Mouse (Mus musculus): ENCODE results near the gene Slc38a3. TPM values are rescaled to one million over a fixed set of nuclear protein-coding genes. Genes with fewer than 3 reads are reported as not detected.

Gene Slc38a3
- 10 to 100 TPM; 42.0 to 95.1 TPM for total RNA-seq (2021)
- long read RNA-seq, experiment 1, transcript Slc38a3-209 (16 exons, 2,463 nt), result major isoform, 11 of 33 reads
- long read RNA-seq, experiment 1, partial matches to known transcripts, result 12 of 33 reads
- long read RNA-seq, experiment 1, other reads (novel, unspliced or antisense), result 10 of 33 reads
- long read RNA-seq, experiment 2, partial matches to known transcripts, result 0 of 1 reads
- long read RNA-seq, experiment 2, other reads (novel, unspliced or antisense), result 0 of 1 reads

DNA sequence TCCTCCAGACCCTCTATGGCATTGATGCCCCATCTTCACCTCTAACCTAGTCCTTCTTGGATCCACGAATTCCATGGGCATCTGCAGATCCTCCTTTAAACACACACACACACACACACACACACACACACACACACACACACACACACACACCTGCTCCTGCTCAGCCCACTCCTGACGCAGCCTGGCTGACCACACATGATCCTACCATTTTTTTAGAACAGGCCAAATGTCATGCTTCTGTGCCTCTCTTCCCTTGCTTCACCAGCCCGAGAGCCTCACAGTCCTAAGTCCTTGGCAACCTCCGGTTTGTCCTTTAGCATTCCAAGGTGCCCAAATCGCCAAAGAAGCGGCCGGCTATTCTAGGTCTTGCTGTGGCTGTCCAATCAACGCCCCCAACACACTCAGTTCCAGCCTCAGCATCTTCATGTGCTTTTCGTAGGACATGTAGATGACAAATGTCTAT lies at the start of gene Slc38a3:
Gene Slc38a3, minus strand, starts transcription at position 51 of the 466 bp plus-strand sequence.
- DNase-seq, result no peak

GRCm38 (mm10) chr9:107716951-107717350 lies 47.6 kb upstream of the Slc38a3 start:
- DNase-seq, result no peak

DNA sequence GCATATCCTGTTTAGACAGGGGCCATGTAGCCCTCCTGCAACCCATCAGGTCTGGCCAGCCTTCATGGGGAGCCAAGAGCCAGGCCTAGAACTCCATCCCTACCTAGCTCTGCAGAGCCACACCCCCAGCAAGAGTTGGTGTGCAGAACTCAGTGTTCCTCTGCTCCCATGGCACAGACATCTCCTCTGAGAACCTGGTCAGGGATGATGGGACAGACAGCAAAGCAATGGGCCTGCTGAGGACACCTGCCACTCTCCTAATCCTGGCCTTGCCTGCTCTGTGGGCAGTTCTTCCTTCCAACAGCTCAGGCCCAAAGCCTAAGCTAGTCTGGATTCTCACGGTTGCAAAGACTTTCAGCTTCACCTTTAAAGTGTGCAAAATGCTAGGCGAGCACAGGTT lies 46.3 kb upstream of the Slc38a3 start:
- no peak for DNase-seq

DNA sequence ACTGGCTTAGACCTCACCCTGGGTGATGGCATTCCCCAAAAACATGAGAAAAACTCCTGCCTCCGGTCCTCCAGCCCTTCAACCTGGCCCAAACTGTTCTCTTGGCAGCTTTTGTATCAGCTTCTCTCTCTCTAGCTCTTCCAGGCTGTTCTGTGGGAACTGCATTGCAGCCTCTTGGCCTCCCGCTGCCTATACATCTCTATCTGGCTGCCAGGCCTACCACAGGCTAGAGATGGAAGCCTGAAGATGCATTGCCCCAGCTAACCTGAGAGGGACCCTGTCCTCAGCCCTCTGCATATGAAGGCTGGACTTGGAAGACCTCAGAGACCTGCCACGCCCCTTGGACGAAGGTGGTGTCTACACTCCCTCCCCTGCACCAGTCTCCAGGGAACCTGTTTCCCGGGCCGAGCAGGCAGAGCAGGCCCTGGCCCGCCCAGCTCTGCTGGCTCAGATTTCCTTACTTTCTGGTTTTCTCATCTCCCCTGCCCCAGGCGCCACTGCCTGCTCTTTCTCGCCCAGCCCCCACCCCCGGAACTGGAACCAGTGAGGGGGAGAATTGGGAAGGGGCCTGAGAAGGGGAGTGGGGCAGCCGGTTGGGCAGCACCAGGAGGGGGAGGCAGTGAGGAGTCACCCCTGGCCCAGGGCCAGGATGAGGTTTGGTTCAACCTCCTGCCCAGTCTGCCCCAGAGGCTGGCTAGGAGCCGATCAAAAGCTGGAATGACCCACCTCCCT lies 45.1 kb upstream of the Slc38a3 start:
- DNase-seq, result peak; percentile 72

DNA sequence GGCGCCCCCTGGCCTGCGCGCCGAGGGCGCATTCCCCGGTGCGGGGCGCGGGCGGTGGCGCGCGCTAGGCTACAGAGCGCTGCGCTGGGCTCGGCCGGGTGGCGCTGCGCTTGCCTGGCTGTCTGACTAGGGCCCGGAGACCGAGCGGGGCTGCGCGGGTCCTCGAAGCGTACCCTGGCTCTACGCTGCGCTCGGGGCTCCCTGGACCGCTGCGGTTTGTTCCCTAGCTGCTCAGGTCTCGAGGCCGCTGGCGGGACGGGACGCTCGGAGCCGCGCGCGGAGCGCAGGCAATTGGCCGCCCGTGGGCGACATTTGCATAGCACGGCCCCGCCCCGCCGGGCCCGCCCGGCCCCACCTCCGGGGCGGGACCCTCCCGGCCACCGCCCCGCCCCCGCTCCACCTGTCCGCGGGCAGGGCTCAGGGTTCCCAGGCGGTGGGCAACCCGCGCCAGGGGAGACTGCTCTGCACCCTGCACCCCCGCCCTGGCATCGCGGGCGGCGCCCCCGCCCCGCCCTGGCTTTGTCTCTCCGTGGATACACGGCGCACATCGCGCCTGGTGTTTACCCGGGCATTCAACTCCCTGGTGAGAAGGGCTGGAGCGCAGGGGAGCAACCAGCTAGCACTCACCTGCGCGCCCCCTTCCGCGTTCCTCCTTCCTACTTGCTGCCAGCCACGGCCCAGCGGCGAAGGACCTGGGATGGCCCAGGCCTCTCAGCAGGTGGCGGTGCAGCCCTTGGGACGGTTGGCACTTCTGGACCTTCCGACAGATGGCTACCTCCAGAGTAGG lies 40.6 kb upstream of the Slc38a3 start, which contains the start of gene Sema3f:
Gene Sema3f, minus strand, starts transcription at position 779 of the 787 bp plus-strand sequence.
- DNase-seq, result peak; percentile 87

GRCm38 (mm10) chr9:107709096-107709696 lies 39.9 kb upstream of the Slc38a3 start:
- no peak for DNase-seq

DNA sequence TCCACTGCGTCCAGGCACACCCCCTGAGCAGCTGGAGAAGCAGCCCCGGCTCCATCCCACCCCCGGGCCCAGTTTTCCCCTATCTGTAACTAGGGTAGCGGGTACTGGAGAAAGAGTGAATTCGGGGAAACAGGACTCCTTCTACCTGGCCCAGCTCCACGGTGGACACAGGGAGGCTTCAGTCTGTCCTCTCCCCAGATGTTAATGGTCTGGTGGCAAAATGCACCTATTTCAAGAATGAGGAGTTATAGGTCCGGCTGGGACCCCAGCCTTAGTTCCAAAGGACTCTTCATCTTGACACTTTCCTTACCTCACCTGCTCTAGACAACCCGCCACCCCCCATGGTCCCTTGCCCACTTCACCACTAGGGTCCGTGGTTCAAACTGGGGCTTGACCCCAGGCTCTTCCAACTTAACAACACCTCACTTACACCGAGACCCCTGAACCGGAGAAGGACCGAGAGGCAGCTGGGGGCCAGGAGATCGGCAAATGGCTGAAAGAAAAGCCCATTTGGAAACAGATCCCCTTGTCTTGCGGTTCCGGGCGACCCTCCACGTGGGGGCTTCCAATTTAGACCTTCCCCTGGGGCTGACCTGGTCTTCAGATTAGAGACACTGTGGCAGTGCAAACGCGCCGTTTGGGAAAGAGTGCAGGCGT lies 39.2 kb upstream of the Slc38a3 start:
- DNase-seq, result no peak

DNA sequence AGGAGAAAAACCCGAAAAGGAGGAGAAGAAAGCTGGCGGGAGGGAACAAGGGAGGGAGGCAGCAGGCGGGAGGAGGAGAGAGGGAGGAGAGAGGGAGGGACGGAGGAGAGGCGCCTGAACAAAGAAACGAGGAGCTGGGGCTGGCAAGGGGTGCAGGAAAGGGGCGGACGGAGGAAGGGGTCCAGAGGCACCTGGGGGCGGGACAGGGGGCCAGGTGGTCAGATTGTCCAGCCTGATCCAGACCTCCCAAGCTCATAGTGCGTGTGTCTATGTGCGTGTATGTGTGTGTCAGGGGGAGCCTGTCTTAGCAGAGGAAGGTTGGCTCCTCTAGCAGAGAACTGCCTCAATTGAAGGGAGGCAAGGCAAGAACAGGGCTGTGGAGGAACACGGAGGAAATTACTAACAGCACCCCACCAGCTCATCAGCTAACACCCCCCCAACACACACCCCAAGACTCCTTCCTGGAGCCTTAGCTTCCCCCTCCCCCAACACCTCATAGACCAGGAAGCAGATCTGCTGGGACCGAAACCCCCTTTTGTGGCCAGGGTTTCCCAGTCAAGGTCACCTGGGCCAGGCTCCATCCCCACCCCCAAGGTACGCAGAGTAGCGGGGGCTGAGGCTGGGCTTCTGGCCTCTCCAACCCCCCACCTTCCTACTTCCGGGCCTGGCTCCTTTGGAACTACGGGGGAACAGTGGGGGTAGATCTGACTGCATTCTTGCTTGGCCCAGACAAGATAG lies 38.5 kb upstream of the Slc38a3 start:
- DNase-seq, result no peak

DNA sequence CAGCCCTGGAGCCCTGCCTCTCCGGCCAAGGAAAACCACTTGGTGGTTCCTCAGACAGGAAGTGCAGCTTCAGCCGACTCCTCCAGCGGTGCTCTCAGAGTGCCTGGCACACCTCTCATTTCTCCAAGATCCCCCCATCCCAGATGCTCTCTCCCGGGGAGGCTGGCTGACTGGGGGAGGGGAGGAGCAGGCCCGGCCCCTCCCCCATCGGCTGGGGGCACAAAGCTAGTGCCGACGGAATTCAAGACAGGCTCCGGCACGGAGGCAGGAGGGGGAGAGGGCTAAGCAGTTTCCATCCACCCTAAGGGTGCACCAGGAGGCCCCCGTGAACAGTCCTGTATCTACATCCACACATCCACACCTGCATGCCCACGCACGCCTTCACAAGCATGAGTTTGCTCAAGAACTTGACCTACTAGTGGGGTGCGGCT lies 37.5 kb upstream of the Slc38a3 start:
- no peak for DNase-seq

GRCm38 (mm10) chr9:107703337-107704122 lies 34.2 kb upstream of the Slc38a3 start:
- peak; percentile 51 for DNase-seq

- DNase-seq, result no peak
Measured at GRCm38 (mm10) chr9:107702606-107703185, 33.4 kb upstream of the Slc38a3 start.

GRCm38 (mm10) chr9:107701594-107701993 lies 32.3 kb upstream of the Slc38a3 start:
- peak; percentile 92 for DNase-seq

- DNase-seq, result peak; percentile 57
Measured at GRCm38 (mm10) chr9:107700114-107700571, 30.8 kb upstream of the Slc38a3 start.

DNA sequence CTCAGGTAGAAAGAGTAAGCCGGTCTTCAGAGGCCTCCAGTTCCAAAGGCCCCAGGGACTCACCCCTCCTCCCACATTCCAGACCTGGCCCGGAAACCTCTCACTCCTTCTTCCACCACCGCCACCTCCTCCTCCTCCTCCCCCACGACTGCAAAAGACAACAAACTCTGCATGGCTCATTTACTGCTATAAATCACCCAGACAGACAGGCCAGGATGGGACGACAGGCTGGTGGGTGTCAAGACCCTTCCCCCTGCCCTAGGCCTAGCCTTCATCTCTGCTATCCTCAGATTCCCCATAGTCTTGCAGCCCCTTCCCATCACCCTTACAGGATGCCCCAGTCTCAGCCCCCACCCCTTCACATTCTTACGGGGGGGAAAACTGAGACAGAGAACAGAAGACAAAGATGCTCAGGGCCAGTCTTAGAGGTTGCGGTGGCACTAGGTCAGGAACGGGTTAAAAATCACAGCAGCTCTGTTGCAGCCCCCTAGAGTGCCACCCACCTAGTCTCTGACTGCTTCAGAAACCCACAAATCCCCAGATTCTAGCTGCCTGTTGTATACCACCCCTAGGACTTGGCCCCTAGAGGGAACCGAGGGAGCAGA lies 30.1 kb upstream of the Slc38a3 start:
- DNase-seq, result no peak

DNA sequence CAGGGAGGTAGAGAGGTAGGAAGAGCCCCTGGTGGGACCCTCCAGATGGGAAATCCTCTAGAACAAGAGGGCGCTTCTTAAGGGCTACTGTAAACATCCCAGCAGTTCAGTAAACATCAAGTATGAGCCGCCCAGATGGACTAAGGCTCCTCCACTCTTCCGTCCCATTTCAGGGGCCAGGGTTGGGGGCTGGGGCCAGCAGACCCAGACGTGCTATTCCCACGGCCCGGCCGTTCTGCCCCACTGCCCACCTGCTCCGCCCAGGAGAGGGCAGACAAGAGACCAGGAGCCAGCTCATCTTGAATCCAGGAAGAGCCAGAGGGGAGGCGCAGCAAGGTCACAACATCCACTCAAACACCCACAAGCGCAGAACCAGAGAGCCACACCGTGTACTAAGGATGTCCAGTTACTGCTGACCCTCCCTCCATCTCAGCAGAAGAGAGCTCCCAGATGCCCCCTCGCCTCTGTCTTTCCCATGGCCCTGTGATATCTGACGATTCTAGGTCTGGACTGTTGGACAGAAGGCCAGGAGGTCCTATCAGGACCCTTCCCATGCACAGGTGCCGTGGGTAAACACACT lies 29.4 kb upstream of the Slc38a3 start:
- no peak for DNase-seq

DNA sequence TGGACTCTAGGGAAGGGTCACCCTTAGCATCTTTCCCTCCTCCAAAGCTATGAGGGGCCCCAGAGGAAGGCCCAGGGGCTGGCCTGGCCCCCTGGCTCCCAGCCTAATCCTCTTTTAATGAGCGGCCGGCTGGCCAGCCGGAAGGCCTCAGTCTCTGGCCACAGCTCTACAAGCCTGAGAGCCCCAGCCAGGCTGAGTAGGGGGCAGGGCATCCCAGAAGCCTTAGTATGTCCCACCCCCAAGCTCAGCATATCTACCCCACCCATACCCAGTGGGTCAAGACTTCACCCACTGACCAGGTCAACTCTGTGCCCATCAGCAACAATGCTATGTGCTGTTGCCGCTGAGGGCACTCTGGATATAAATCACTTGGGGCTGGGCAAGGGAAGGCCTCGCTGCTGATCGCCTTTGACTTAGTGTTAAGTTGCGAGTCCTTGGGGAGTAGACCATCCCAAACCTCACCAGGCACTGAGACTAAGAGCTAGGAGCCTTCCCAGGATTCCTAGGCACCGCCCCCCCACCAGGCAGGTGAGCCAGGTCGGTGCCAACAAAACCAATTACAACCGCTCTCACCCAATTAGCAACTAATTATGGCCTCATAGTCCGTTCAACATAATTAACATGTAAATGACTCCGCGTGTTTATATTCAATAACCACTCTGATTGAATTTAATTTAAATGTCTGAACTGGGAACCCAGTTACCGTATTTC lies 28.6 kb upstream of the Slc38a3 start:
- DNase-seq, result peak; percentile 22

DNA sequence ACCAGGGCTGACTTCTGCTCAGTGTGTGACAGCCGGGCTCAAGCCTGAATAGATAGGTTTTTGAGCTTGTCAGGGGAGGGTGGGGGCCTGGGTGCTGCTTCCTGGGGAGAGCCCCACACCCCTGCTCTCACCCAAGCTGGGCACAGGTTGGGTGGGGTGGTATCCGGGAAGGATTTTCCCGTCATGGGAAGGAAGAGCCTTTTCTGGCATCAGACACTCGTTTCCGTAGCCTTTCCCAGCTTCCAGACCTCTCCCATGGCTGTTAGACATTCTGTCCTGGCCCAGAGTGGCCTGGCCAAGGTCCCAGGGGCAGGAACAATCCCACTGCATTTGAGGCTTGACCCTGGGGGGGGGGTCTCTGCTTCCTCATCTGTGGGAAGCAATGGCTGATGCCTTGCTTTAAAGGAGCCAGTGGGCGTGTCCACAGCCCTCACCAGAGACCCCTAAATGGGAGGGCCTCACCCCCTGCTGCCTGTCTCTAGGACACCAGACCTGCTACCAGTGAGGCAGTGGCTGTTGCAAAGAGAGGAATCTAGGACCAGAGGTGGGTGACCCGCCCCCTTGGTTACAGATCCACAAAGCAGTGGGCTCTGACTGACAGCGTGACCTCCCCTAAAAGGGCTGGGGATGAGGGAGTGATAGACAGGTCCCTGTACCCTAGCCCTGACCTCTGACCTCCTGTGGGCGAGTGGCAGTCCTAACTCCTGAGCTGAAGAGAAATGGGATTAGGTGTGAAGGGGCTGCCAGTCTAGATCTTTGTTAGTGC lies 27.7 kb upstream of the Slc38a3 start:
- peak; percentile 27 for DNase-seq
